Mouse (Mus musculus): ENCODE results near the gene Celsr1.

The Celsr1 gene

DNA sequence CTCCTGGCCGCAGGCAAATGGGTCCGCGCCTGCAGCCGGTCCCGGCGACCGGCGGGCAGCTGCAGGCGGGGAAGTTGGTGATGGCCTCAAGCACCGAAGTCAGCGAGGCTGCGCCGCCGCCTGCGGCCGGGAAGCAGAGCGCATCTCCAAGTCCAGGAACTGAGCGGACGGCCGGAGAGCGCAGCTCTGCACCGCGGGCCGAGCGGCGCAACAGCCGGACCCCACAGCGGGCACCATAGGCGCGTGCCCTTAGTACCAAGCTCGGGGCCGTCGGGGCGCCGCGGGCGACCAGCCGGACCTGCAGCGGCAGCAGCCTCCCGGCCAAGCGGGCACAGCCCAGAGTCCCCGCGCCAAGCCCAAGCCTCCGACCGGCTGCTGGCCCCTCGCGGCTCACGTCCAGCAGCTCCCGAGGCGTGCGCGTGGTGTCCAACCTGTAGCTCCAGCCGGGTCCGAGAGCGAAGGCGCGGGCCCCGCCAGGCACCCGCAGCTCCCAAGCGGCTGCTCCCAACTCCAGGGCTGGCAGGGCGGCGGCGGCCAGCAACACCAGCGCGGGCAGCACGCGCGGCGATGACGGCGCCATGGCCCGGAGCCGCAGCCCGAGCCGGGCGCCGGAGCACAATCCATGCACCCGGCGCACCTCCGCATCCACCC, at the start of gene Celsr1:
TSS of gene Celsr1 (minus strand) at position 587 of the 651 bp plus-strand sequence.
- DNase-seq (ENCODE audit: low spot score), result no peak

- DNase-seq (ENCODE audit: low spot score), result no peak
Observed at GRCm38 (mm10) chr15:86083261-86083741, 49.7 kb upstream of the Celsr1 start.

GRCm38 (mm10) chr15:86082551-86082961, 49.0 kb upstream of the Celsr1 start:
- DNase-seq (ENCODE audit: low spot score), result no peak

GRCm38 (mm10) chr15:86081654-86082053, 48.1 kb upstream of the Celsr1 start:
- no peak for DNase-seq (ENCODE audit: low spot score)

DNA sequence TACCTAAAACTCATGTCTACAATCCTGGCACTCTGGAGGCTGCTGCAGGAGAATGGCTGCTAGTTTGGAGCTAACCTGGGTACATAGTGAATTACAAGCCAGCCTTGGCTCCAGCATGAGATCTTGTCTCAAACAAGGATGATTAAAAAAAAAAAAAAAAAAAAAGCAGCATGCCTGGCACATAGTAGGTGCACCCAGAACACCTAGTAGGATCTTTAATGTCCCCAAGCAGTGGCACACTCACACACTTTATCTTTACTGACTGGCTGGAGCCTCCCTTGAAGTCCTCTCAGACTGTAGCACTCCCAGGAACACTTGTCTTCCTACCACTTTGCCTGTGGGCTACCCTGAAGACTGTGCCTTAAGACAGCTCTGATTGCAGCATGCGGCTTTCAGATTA, 46.8 kb upstream of the Celsr1 start:
- no peak for DNase-seq (ENCODE audit: low spot score)

DNA sequence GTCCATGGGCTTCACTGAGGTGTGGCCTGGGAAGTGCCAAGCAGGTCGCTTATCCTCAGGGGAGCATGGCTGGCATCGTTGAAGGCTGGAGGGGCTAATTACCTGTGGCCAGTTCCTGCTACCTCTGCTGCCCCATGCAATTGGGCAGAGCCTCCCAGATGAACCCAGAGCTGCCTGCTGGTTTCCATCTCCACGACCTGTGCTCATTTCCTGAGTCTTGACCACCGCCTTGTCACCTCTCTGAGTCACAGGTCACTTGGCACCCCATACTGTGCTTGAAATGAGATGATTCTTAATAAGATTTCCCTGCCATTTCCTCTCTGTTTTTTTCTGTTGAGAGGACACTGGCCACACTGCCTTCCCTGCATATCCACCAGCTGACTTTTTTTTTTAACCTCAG, 46.3 kb upstream of the Celsr1 start:
- no peak for DNase-seq (ENCODE audit: low spot score)

GRCm38 (mm10) chr15:86079467-86079866, 45.9 kb upstream of the Celsr1 start:
- no peak for DNase-seq (ENCODE audit: low spot score)

DNA sequence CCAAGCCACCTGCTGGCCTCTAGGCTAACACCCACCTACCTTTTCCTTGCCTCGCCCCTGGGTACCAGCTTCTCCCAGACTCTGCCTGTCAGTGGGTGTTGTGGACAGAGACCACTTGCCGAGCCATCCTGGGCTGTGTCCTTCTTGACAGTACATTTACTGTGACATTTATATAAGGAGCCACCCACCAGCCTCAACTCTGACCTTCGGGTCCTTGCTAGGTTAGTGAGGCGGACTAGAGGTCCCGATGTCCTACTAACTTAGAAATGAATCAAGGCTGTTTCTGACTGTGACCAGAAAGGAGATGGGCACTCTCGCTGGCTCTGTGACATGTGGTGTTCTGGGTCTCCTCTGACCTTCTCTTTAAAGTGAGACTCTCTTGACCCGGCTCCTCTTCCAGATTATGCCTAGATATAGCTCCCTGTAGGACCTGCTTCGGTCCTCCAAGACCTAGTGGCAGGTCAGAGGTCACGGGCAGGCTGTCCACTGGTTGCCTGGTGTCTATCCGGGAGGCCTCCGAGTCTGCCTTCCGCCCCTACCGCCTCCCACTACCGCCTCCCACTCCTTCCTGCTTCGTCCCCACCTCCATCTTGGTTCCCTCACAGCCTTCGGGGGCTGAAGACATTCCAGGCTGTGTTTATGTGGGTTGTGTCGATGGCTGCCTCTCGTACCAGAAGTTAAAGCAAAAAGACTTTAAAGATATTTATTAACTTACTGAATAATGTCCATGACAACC, 45.1 kb upstream of the Celsr1 start:
- DNase-seq (ENCODE audit: low spot score), result no peak

GRCm38 (mm10) chr15:86077934-86078333, 44.4 kb upstream of the Celsr1 start:
- no peak for DNase-seq (ENCODE audit: low spot score)

DNA sequence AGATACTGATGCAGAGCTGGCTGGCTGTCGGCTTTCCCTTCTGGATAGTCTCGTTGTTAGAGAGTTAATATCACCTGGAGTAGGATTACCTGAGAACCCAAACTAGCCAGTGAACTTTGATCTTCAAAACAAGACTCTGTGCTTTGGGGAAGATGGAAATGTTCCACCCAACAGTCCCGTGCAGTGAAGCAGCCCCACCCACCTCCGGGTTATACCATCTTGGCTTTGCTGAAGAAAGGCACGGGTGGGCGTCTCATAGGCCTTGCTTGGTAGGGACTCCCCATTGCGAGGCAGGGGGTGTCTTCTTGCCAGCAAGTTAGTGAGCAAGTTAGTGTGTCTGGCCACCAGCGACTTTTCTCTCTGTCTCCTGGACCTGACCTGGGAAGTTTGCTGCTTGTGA, 42.8 kb upstream of the Celsr1 start:
- no peak for DNase-seq (ENCODE audit: low spot score)

DNA sequence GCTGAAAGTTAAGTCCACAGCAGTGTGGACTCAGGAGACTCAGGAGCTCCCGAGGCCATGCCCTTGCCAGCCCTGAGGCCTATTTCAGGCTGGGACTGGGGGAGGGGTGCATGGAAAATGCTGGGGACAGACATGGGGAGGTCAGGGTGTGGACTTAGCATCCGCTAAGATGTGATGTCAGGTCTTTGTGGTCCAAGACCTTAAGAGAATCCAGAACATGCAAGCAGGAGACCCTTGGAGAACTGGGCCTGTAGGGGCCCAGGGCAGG, 42.4 kb upstream of the Celsr1 start:
- no peak for DNase-seq (ENCODE audit: low spot score)

GRCm38 (mm10) chr15:86075305-86076047, 41.9 kb upstream of the Celsr1 start:
- DNase-seq (ENCODE audit: low spot score), result no peak

DNA sequence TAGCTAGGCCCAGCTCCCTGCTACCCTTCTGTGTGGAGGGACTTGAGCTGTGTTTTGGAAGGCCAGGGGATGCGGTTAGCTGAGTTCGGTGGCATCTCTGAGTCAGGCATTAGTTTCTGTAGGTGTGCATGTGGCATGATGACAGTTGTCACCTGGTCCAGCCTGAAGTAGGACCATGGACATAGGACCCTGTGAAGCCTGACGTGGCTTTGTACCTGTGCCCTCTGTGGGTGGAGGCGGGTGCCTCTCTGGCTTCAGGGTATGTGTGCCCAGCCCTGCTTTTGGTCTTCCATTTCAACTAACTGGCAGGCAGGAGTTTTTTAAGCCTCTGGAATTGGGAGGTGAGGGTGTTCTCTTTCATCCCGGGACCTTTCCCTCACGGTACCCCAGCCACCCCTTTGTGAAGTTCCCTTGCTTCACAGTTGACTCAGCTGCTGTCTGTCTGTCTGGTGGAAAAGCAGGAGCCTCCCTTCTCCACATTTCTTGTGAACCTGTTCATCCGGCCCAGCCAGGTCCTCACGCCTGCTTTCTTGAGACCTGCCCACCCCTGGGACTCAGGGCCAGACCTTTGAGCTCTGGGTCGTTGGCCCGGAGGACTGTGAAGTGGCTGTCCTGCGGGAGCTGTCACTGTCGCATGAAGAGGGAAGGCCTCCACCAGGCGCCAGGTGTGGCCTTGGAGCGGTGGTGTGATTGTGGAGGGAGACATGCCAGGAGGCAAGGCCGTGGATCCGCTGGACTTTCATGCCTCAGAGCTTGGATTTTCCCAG, 40.8 kb upstream of the Celsr1 start:
- DNase-seq (ENCODE audit: low spot score), result no peak

GRCm38 (mm10) chr15:86071166-86071565, 37.6 kb upstream of the Celsr1 start:
- no peak for DNase-seq (ENCODE audit: low spot score)

DNA sequence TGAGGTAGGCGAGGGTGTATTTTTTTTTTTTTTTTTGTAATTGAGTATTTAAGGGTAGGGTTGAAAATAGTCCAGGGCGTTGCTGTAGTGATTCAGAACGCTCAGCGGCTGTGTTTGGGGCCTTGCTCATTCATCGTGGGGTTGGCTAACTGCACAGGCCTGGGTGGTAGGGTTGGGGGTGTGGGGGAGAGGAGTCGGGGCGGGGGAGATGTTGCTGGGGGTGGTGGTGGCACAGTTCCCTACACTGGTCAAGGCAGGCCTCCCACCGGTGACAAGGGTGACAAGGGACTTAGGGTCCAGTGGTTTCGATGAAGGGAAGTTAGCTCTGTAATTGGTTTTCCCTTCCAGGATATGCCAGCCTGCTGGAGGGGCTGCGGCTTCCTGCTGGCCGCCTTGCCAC, 36.8 kb upstream of the Celsr1 start:
- no peak for DNase-seq (ENCODE audit: low spot score)

GRCm38 (mm10) chr15:86069011-86069791, 35.6 kb upstream of the Celsr1 start:
- no peak for DNase-seq (ENCODE audit: low spot score)

DNA sequence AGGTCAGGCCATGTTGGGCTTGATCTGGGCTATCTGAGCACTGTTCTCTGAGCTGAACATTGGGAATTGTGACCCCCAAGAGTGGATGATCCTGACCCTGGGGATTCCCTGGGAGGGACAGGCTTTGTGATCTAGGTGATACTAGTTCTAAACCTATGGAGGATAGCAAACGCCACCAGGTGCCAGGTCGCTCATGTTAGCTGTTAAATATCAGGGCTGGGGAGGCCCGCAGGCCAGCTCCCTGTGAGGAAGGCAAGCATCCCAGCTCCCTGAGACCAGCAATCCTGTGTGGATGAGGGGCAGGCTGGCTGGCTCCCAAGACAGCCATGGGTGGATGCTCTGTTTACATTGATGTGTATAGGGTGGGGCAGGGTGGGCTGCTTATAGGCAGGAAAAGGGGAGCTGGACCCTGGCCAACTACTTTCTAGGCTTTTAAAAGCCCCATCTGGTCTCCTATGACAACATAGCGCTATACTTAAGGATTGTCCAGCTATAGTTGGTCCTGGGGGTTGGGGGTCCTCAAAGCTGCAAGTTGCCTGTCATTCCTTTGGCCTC, 34.4 kb upstream of the Celsr1 start:
- no peak for DNase-seq (ENCODE audit: low spot score)

DNA sequence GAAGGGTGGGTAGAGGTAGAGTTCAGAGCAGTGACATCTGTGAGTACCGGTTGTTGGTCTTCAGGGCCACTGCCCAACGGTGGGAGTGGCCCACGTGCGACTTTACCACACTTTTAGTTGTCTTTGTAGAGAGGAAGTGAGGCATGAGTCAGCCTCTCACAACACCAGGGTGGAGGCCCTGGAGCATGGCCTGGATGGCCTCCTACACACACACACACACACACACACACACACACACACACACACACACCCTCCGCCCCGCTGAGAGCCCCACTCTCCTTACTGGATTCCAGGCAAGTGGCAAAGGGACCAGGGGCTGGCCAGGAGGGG, 34.0 kb upstream of the Celsr1 start:
- DNase-seq (ENCODE audit: low spot score), result peak; percentile 39

DNA sequence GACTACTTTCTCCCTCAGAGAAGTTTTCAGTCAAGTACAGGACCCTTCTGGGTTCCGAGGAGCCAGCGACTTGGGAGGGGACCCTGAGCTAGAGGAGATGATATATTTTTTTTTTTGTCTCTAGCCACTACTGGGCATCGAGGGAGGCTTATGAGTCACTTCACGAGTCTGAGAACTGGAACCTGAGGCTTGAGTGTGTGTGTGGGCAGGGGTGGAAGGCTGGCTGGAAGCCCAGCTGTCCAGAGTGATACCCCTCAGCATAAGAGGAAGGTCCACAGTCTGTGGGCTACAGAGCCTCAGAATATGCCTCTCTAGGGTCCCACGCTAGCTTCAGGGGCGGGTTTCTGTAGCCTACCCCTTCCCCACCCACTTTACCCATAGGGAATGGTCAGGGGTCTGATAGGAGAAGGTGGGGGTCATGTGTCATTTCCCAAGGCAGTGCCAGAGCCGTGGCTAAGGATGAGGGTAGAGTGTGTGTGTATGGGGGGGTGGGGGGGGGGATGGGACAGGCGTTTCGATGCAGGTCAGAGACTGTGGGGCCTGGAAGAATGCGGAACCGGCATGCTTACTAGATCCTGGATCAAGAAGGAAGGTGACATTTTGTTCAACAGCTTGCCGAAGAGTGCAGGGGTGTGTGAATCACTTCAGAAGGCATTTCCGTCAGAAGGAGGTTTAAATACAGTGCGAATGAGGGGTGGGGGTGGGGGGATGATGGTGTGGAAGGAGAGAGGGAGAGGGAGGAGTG, 33.4 kb upstream of the Celsr1 start:
- DNase-seq (ENCODE audit: low spot score), result no peak

DNA sequence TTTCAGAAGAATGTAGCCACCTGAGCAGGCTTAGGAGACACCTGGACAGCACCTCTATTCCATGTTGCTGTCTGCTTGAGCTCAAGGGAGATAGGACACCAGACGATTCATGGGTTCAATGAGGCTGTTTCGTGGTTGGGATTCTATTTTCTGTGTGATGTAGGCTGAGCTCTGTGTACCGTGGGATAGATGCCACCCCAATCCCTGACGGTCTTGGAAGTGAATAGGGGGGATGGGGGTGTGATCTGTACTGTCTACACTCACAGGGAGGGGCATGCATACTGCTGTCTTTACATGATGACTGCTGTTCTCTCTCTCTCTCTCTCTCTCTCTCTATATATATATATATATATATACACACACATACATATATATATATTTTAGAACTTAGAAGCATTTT, 31.8 kb upstream of the Celsr1 start:
- no peak for DNase-seq (ENCODE audit: low spot score)

DNA sequence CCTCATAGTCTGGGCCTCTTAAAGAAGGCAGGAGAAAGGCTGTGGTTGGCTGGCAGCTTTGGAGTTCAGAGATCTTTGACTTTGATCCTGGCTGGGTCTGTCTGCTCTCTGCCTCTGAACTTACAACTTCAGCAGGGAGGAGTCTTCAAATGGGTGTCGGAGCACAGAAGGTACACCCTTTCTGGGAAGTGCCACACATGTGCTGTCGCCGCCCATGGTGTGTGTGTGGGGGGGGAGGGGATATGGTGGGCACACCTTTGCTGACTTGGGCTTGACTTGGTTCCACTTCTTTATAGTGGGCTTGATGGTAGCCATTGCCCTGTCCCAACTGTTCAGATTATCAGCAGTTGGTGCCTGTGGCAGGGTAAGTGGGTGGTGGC, 31.3 kb upstream of the Celsr1 start:
- DNase-seq (ENCODE audit: low spot score), result no peak

Data from adipocyte (in vitro differentiated cells).